Mouse (Mus musculus) ES-Bruce4 (cell line): ENCODE data around the gene Vcam1. TPM values are rescaled to one million over a fixed set of nuclear protein-coding genes. Genes with fewer than 3 reads are reported as not detected.

Experiments
- H3K27ac ChIP-seq: 2 replicates; pipeline ENCODE4 v1.5.1; 2012; ENCODE audit warnings: low read length, inconsistent platforms; ENCODE audit not compliant: insufficient read depth
- H3K27me3 ChIP-seq: 2 replicates; pipeline ENCODE4 v1.6.1; 2012; ENCODE audit warnings: mild to moderate bottlenecking, low read length, inconsistent platforms; ENCODE audit not compliant: control insufficient read depth, poor library complexity, insufficient read depth, severe bottlenecking
- H3K36me3 ChIP-seq: 2 replicates; pipeline ENCODE4 v1.6.1; 2012; ENCODE audit warnings: inconsistent platforms, mild to moderate bottlenecking, low read length, moderate library complexity; ENCODE audit not compliant: control insufficient read depth, poor library complexity, insufficient read depth, severe bottlenecking
- H3K4me1 ChIP-seq: one replicate; pipeline ENCODE4 v1.8.1; 2011; ENCODE audit warnings: low read length; ENCODE audit not compliant: control insufficient read depth, insufficient read depth
- H3K4me3 ChIP-seq: 2 replicates; pipeline ENCODE4 v1.5.1; 2011; ENCODE audit warnings: low read depth, mild to moderate bottlenecking, low read length
- H3K9ac ChIP-seq: 2 replicates; pipeline ENCODE4 v1.6.1; 2012; ENCODE audit warnings: low read depth, mild to moderate bottlenecking, inconsistent platforms; ENCODE audit not compliant: poor library complexity, severe bottlenecking
- H3K9me3 ChIP-seq: replicated peaks from 2 replicates; pipeline ENCODE4 v1.6.1; 2012; ENCODE audit warnings: mild to moderate bottlenecking, low read length, inconsistent platforms; ENCODE audit not compliant: control insufficient read depth, poor library complexity, insufficient read depth, severe bottlenecking
- CTCF ChIP-seq: IDR thresholded peaks from one replicate; pipeline ENCODE4 v1.8.1; 2011; ENCODE audit warnings: low read depth, low read length
- EP300 ChIP-seq: IDR thresholded peaks from 2 replicates; pipeline ENCODE4 v1.6.1; 2011; ENCODE audit warnings: low read depth, low read length; ENCODE audit not compliant: insufficient read depth
- POLR2A ChIP-seq: IDR thresholded peaks from one replicate; pipeline ENCODE4 v1.8.1; 2011; ENCODE audit warnings: low read length; ENCODE audit not compliant: insufficient read depth
- polyA plus RNA-seq: library from polyadenylated mRNA; stranded (reverse); fragments of >200 nt; gene quantifications from 2 replicates; pipeline ENCODE4 v1.2.4, GENCODE M21; 2011; ENCODE audit warnings: low read depth; ENCODE audit not compliant: missing spikeins, insufficient read depth, insufficient read length

The Vcam1 gene
- polyA plus RNA-seq, 1 experiment, result 1.4 TPM

DNA sequence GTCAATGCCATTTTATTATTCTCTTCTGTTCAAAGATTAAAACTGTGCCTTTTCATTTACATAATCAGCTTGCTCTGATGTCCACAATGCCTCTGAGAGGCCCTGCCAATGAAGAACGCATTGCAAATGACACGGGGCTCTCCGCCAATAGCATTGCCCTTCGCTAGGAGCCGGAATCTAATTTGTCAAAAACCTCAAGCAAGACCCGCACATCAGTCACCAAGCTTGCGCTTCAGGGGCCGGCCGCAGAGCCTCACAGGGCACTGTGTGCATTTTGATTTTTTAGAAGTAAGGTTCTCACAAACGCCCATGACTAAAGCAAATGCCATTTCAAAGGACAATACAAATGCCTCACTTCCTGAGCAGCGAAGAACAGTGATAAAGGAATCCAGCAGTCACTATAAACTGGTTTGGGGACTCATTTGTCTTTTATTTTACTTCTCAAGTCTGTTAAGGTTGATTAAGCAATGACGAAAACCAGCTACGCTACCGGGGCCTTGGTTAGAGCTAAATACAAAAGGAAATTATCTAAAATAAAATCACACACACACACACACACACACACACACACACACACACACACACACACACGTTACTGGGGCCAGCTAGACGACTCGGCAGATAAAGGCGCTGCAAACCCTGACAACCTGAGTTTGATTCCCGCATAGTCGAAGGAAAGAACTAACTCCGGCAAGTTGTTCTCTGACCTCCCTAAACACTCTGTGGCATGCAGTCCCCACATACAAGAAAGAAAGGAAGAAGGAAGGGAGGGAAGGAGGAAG lies 24.4 kb downstream of the Vcam1 start:
- Histone ChIP-seq H3K4me1 (no peaks in the 10 kb centered on the region), H3K9me3 (no peaks in the 10 kb centered on the region), H3K4me3 (no peak overlapping the region), H3K27me3 (no peaks in the 10 kb centered on the region), H3K36me3 (no peaks in the 10 kb centered on the region), H3K27ac (no peak overlapping the region), H3K9ac (no peak overlapping the region)
- TF ChIP-seq CTCF (no peak), POLR2A (no peak), EP300 (no peak)

DNA sequence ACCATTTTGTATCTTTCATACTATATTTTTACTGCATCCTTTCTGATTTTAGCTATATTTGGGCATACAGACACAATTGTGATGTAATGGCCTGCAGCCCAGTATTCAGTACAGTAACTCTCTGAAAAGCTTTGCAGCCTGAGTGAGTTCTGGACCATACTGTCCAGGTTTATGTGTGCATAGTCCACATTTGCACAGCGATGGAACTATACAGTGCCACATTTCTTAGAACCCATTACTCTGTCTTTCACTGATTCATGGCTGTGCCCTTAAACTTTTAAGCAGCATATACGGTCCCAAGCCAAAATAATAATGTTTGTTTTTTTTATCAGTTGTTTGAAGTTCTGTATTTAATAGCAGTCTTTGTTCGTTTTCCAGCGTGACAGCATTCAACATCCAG lies 25.2 kb downstream of the Vcam1 start:
- TF ChIP-seq EP300 (no peak), POLR2A (no peak), CTCF (no peak)
- H3K4me1 ChIP-seq, result no peaks in the 10 kb centered on the region
- no peak overlapping the region for H3K4me3 ChIP-seq
- no peak overlapping the region for H3K27ac ChIP-seq
- H3K9me3 ChIP-seq, result no peaks in the 10 kb centered on the region
- no peak overlapping the region for H3K9ac ChIP-seq
- no peaks in the 10 kb centered on the region for H3K27me3 ChIP-seq
- H3K36me3 ChIP-seq, result no peaks in the 10 kb centered on the region

DNA sequence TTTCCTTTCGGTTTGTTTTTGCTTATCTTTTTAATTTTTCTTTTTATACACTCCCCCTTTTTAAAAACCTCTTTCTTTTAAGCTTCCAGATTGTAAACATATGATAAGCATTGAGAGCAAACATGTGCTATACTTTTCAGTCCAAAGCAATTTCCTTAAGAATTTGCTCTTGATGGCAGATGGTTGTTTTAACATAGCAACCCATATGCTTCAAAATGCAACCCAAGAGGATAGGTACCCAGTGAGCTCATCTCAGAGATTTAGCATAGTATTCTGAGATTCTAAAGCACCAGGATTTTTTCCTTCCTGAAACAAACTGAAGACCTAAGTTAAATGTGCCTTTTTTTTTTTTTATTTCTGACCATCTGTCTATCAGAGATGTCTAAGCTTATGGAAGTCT lies 28.6 kb downstream of the Vcam1 start:
- H3K4me1 ChIP-seq, result no peaks in the 10 kb centered on the region
- no peaks in the 10 kb centered on the region for H3K9me3 ChIP-seq
- no peaks in the 10 kb centered on the region for H3K36me3 ChIP-seq
- TF ChIP-seq EP300 (no peak), CTCF (no peak)
- no peaks in the 10 kb centered on the region for H3K27me3 ChIP-seq
- no peak overlapping the region for H3K27ac ChIP-seq
- H3K4me3 ChIP-seq, result no peak overlapping the region
- H3K9ac ChIP-seq, result no peak overlapping the region

DNA sequence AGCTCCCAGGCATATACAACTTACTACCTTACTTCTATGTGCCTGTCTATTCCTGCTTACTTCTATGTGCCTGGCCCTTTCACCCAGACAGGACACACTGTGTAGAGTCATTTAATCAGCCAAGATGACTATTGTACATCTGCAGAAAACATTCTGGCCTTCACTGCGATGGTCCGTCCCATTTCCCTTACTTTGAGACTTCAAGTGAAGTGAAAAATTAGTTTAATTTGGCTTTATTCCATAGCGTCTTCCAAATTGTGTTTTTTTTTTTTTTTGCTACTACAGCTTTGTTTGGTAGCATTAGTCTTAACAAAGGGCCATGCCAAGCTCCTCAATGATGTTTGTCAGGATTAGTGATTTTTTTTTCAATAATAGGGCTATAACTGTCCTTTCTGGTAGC lies 33.6 kb downstream of the Vcam1 start:
- TF ChIP-seq EP300 (no peak), POLR2A (no peak), CTCF (no peak)
- Histone ChIP-seq H3K4me3 (no peak overlapping the region), H3K27ac (no peak overlapping the region), H3K9ac (no peak overlapping the region), H3K4me1 (no peaks in the 10 kb centered on the region), H3K27me3 (no peaks in the 10 kb centered on the region), H3K36me3 (no peaks in the 10 kb centered on the region), H3K9me3 (no peaks in the 10 kb centered on the region)

- Histone ChIP-seq H3K27ac (no peak overlapping the region), H3K9ac (no peak overlapping the region), H3K4me3 (no peak overlapping the region), H3K27me3 (no peaks in the 10 kb centered on the region), H3K36me3 (no peaks in the 10 kb centered on the region), H3K4me1 (no peaks in the 10 kb centered on the region), H3K9me3 (no peaks in the 10 kb centered on the region)
- no peak for TF ChIP-seq POLR2A
- no peak for TF ChIP-seq CTCF
- no peak for TF ChIP-seq EP300
Measured at GRCm38 (mm10) chr3:116095312-116095711, 34.2 kb downstream of the Vcam1 start.

DNA sequence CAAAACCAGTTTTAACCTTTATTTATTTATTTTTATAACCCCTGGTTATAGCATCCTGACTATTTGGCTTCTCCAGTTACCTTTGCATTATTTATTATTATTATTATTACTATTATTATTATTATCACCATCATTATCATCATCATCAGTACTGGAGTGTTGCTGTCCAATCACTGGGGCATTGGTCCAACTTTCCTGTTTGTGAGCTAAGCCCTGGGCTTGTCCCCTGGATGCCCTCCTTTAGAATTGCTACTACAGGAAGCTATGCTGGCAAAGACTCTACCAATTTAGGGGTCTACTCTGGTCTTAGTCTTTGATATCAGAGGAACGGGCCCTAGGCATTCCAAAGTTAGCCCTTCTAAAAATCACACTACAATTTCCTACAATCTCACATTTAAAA lies 34.6 kb downstream of the Vcam1 start:
- TF ChIP-seq EP300 (no peak), CTCF (no peak)
- Histone ChIP-seq H3K9me3 (no peaks in the 10 kb centered on the region), H3K4me3 (no peak overlapping the region), H3K27ac (no peak overlapping the region), H3K4me1 (no peaks in the 10 kb centered on the region), H3K36me3 (no peaks in the 10 kb centered on the region), H3K9ac (no peak overlapping the region), H3K27me3 (no peaks in the 10 kb centered on the region)
